Mouse (Mus musculus) spleen, adult 10 weeks (tissue): ENCODE data around the gene Phf19. TPM values are rescaled to one million over a fixed set of nuclear protein-coding genes. Genes with fewer than 3 reads are reported as not detected.

Experiments
- polyA plus RNA-seq: library from polyadenylated mRNA; stranded (reverse); fragments of 350-450 nt; fragmentation: Illumina TruSeq; extraction: RNeasy Lipid Tissue Mini Kit (QIAGEN cat#74804); gene quantifications from one replicate; pipeline ENCODE4 v1.2.3, GENCODE M21; 2015; ENCODE audit warnings: low replicate concordance; ENCODE audit not compliant: insufficient read depth

Phf19 gene
- polyA plus RNA-seq = 7.0 TPM

DNA sequence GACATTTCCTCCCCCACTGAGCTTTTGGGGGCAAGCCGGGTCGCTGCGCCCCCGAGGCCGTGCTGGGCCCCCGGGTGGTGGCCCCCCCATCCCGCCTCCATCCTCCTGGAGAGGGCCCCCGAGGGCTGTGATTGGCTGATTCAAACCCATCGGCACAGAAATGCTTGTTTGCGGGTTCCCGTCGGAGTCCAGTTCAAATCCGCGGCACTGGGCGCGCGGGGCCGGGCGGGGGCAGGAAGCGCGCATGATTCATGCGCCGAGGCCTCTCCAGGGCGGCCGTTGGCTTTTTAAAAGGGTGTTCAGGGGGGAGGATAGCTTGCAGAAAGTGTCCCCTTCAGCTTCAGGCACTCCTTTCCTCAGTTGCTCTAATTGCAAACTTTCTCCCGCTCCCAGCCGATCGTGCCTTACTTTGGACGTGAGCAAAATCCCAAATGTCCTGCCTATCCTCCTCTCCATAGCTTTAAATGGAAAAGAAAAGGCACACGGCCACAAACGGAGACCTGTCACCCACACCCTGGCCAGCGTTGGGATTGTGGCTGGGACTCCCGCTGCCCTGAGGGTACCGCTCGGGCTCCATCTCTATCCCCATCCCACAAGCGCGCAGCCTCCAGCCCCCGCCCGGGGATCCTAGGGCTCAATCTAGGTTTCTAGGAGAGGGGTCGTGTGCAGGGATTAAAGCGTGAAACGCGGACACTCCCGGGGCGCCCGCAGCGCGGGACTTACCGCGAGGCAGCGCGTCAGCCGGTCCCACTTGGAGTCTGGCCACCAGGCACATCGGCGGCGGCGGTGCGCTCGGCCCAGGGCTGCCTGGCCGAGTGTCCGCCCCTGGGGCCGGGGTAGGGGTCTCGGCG lies at the start of gene Phf19:
TSS of gene Phf19 (minus strand) at position 809 of the 851 bp plus-strand sequence.

DNA sequence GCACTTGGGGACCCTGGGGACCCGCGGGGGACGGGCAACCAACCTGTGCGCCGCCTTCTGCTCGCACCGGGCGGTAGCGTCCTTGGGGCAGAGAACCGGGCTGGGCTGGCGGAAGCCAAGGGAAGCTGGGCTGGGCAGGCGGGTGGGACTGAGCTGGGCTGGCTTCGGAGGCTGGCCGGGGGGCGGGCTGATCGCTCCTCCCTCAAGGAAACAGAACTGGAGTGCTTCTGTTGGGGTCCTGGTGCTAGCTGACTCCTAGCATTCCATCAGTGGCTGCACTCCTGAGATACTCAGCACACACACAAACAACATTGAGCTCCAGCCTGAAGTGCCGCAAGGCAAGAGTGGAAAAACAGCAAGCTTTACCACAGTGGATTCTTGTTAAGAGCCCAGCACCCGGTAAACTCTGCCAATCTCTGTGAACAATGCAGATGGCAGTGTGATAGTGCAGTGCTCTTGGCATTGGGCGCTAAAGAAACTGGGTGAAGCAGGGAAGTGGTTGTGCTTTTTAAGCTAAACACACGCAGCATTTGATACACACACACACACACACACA lies 47.7 kb upstream of the Phf19 start, which contains the start of gene Traf1:
TSS of gene Traf1 (minus strand) at position 292 of the 556 bp plus-strand sequence.

DNA sequence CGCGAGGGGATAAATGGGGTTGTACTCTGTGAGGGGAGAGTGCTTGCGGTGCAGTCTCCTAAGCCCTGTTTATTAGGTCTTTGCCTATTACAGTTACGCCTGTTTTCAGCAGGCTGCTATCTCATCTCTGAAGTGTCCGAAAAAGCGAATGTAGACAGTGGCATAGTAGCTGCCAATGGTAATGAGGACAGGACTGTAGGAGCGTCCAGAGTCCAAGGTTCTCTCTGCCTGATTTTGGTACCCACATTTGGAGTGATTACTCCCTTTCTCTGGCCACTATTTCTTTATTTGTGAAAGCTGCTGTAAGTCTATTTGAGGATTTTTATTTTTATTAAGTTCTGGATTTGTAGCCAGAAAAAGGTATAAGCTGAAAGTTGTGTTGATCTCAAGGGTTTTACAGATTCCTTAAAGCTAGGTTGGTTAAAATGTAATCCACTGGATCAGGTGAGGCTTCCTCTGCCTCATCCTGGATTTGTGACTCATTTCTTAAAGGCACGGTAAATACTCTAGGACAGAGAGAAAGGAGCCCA lies 38.9 kb downstream of the Phf19 start, which contains the start of gene Psmd5:
TSS of gene Psmd5 (minus strand) at position 153 of the 530 bp plus-strand sequence.

DNA sequence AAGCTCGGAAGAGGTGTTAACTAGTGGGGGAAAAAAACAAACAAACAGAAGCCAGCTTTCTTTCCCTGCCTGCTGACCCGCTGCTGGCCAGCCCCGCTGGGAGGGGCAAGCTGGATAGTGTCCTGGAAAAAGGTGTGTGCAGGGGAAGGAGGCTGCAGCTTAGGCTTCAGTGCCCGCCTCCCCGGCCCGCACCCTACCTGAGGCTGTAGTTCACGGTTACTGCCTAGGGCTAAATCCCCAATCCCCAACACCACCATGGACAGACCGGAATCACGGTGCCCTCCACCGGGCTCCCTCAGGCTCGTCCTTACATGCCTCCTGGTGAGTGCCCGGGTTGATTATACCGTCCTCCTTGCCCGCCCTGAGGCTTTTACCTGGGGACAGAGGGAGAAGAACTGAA lies 39.6 kb downstream of the Phf19 start, which contains the start of gene Cutal:
TSS of gene Cutal (plus strand) at position 126 of the 400 bp plus-strand sequence.

Other genes with a start within 250 kb of the Phf19 start
- 86.4 TPM for gene Gapvd1, start 158.8 kb downstream of the Phf19 start, polyA plus RNA-seq
- gene Hspa5, start 142.1 kb downstream of the Phf19 start, polyA plus RNA-seq = 606 TPM
- gene Rabepk, start 114.1 kb downstream of the Phf19 start, polyA plus RNA-seq = 14.7 TPM
- gene Fbxw2, start 87.7 kb downstream of the Phf19 start, polyA plus RNA-seq = 99.4 TPM
- gene Gm34653, start 81.0 kb downstream of the Phf19 start, polyA plus RNA-seq = not detected
- gene Cutal, start 39.6 kb downstream of the Phf19 start, polyA plus RNA-seq = not detected
- gene Psmd5, start 39.1 kb downstream of the Phf19 start, polyA plus RNA-seq = 42.6 TPM
- gene Traf1, start 47.7 kb upstream of the Phf19 start, polyA plus RNA-seq = 120 TPM
- gene Hc, start 147.4 kb upstream of the Phf19 start, polyA plus RNA-seq = 0.10 TPM
- 2.3 TPM for gene AI182371, start 187.5 kb upstream of the Phf19 start, polyA plus RNA-seq
- gene Cntrl, start 195.5 kb upstream of the Phf19 start, polyA plus RNA-seq = 166 TPM